Mouse (Mus musculus): ENCODE measurements around the gene Crtc2. TPM values are rescaled to one million over a fixed set of nuclear protein-coding genes. Genes with fewer than 3 reads are reported as not detected.

Crtc2 gene
- total and polyA plus RNA-seq, 3 experiments: 7.1 to 66.9 TPM; not detected in 1

- Histone ChIP-seq H3K9me3 (replicated peaks; ENCODE audit: insufficient read depth, low read length) (no peaks in the 10 kb centered on the region), H3K4me3 (ENCODE audit: control insufficient read depth in 1 of 2, insufficient read depth in 1 of 2, low read depth in 2 of 2, low read length in 2 of 2) (peak within 1 kb of the TSS; percentile 99), H3K27ac (ENCODE audit: control insufficient read depth, low read depth, low read length) (peak within 1 kb of the TSS; percentile 97), H3K4me1 (ENCODE audit: control insufficient read depth in 1 of 2, insufficient read depth in 2 of 2, low read length in 2 of 2) (peaks cover 14 to 15% of the 10 kb centered on the region in 2 experiments), H3K27me3 (ENCODE audit: control insufficient read depth in 1 of 2, insufficient read depth in 2 of 2, low read length in 2 of 2) (no peaks in the 10 kb centered on the region), H3K9ac (ENCODE audit: control insufficient read depth, low read depth, low read length, poor library complexity, severe bottlenecking) (peak within 1 kb of the TSS; percentile 99), H3K36me3 (ENCODE audit: control insufficient read depth in 1 of 2, insufficient read depth in 2 of 2, low read length in 2 of 2) (peaks cover 0 to 37% of the 10 kb centered on the region in 2 experiments; a peak in 2 of 4 replicates), H3K79me2 (ENCODE audit: control insufficient read depth, insufficient read depth, low read length, poor library complexity) (peaks cover 45% of the 10 kb centered on the region)
- peak; percentile 100 for DNase-seq (ENCODE audit: low read depth, low spot score)
- TF ChIP-seq ZC3H11A (IDR thresholded peaks at IDR 0.05; ENCODE audit: low read depth, low read length) (no peak), CTCF (IDR thresholded peaks at IDR 0.05 in 2 of 3, conservative IDR thresholded peaks at IDR 0.05 in 1 of 3; ENCODE audit: control insufficient read depth in 1 of 3, insufficient read depth in 1 of 3, low read depth in 2 of 3, low read length in 3 of 3, poor library complexity in 1 of 3, severe bottlenecking in 1 of 3) (0 out of 6 replicates have a peak, but pooled peaks of 1 of the 3 experiments have one; percentile 5), ZKSCAN1 (IDR thresholded peaks at IDR 0.05; ENCODE audit: low read depth, low read length) (no peak), EP300 (IDR thresholded peaks at IDR 0.05; ENCODE audit: low read depth in 1 of 2, low read length in 2 of 2) (no peak), TCF12 (IDR thresholded peaks at IDR 0.05; ENCODE audit: low read depth, low read length) (peak; percentile 66), GATA1 (IDR thresholded peaks at IDR 0.05; ENCODE audit: low read depth, low read length) (no peak), ETS1 (IDR thresholded peaks at IDR 0.05; ENCODE audit: low read depth, low read length) (peak; percentile 54), BHLHE40 (IDR thresholded peaks at IDR 0.05; ENCODE audit: borderline replicate concordance, low read depth, low read length) (no peak), MYC (IDR thresholded peaks at IDR 0.05; ENCODE audit: low read depth, low read length) (peak; percentile 74; the same call in 1 of the 2 replicates), MAX (IDR thresholded peaks at IDR 0.05; ENCODE audit: low read length) (0 out of 2 replicates have a peak, but pooled peaks have one; percentile 45), TBP (IDR thresholded peaks at IDR 0.05; ENCODE audit: low read depth, low read length) (peak; percentile 93), E2F4 (IDR thresholded peaks at IDR 0.05; ENCODE audit: borderline replicate concordance, low read depth, low read length) (peak; percentile 35; the same call in 1 of the 2 replicates), KAT2A (conservative IDR thresholded peaks at IDR 0.05; ENCODE audit: low read depth, low read length) (peak; percentile 83), HCFC1 (IDR thresholded peaks at IDR 0.05; ENCODE audit: low read depth, low read length) (peak; percentile 92), ELF1 (IDR thresholded peaks at IDR 0.05; ENCODE audit: low read depth, low read length) (peak; percentile 79), POLR2AphosphoS2 (IDR thresholded peaks at IDR 0.05; ENCODE audit: low read length) (peak; percentile 83; the same call in 1 of the 2 replicates), SIN3A (IDR thresholded peaks at IDR 0.05; ENCODE audit: low read length) (peak; percentile 94), CHD1 (IDR thresholded peaks at IDR 0.05; ENCODE audit: low read depth, low read length) (no peak; the same call in 1 of the 2 replicates), USF2 (IDR thresholded peaks at IDR 0.05; ENCODE audit: borderline replicate concordance in 1 of 2, insufficient read depth in 1 of 2, low read depth in 1 of 2, low read length in 2 of 2) (no peak), ZNF384 (IDR thresholded peaks at IDR 0.05; ENCODE audit: low read depth, low read length) (no peak), MEF2A (IDR thresholded peaks at IDR 0.05; ENCODE audit: extremely low read depth, insufficient replicate concordance, low read depth, low read length, poor library complexity, severe bottlenecking) (no peak), GABPA (IDR thresholded peaks at IDR 0.05; ENCODE audit: low read depth, low read length) (no peak), MYB (IDR thresholded peaks at IDR 0.05; ENCODE audit: low read depth, low read length) (no peak), RAD21 (IDR thresholded peaks at IDR 0.05; ENCODE audit: low read depth, low read length) (no peak), POLR2AphosphoS5 (IDR thresholded peaks at IDR 0.05; ENCODE audit: borderline replicate concordance, low read depth, low read length) (peak; percentile 74; the same call in 1 of the 2 replicates), MAZ (IDR thresholded peaks at IDR 0.05; ENCODE audit: low read depth, low read length) (peak; percentile 89), TAL1 (IDR thresholded peaks at IDR 0.05; ENCODE audit: low read length) (no peak), UBTF (IDR thresholded peaks at IDR 0.05; ENCODE audit: borderline replicate concordance, insufficient read depth, low read depth, low read length) (no peak), SMC3 (IDR thresholded peaks at IDR 0.05; ENCODE audit: low read depth, low read length) (no peak), ZMIZ1 (IDR thresholded peaks at IDR 0.05; ENCODE audit: low read depth, low read length) (peak; percentile 70), CHD2 (IDR thresholded peaks at IDR 0.05; ENCODE audit: low read length) (peak; percentile 94), USF1 (IDR thresholded peaks at IDR 0.05; ENCODE audit: low read depth, low read length) (0 out of 2 replicates have a peak, but pooled peaks have one; percentile 31), RCOR1 (IDR thresholded peaks at IDR 0.05; ENCODE audit: low read depth, low read length) (no peak), MXI1 (IDR thresholded peaks at IDR 0.05; ENCODE audit: low read depth, low read length) (peak; percentile 57; the same call in 1 of the 2 replicates)
These were observed 38.6 kb downstream of the Crtc2 start, which contains the start of gene Gatad2b for GRCm38 (mm10) chr3:90292345-90293275. TSS of gene Gatad2b (plus strand) at chr3:90293178.
